Mouse (Mus musculus) kidney, adult 18-20 months (tissue): ENCODE measurements around the gene Galntl5.
"Not testable (repeated sequence)": the region's sequence is repeated elsewhere in the genome, so short reads cannot be mapped to it uniquely, and the experiment has no call there.

Experiments used
- DNase-seq: peaks from one replicate; pipeline ENCODE4 v3.0.0; 2021

Gene Galntl5

DNA sequence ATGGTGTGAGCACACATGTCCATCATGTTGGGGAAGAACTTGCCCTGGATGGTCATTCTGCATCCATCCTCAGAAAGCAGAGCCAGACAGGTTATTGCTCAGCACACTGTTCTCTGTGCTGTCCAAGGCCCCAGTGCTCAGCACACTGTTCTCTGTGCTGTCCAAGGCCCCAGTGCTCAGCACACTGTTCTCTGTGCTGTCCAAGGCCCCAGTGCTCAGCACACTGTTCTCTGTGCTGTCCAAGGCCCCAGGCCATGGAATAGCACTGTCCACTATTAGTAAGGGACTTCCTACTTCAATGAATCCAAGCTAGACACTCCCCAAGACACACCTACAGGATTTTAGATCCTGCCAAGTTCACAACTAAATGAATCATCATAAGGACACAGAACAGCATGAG, 32.0 kb downstream of the Galntl5 start:
- not testable (repeated sequence) for DNase-seq

GRCm38 (mm10) chr5:25215006-25215405, 33.7 kb downstream of the Galntl5 start:
- no peak for DNase-seq

DNA sequence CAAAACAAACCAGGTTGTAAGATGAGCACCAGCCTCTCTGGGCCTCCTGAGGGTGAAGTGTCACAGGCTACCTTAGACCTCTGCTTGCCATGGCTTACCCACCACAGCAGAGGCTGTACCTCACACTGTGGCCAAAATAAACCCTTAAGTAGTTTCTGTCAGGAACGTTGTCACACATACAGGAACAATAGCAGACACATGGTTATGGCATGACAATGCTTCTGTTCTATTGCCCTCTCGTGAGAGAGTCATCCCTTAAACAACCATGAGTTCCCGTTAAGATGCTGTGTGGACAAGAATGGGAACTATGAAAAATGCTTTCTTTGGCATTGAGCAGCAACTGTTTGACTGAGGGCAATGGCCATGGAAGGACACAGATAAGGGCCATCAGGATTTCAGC, 40.3 kb downstream of the Galntl5 start, which contains the start of gene Galnt11:
Gene Galnt11, plus strand, starts transcription at position 301 of the 400 bp plus-strand sequence.
- no peak for DNase-seq

DNA sequence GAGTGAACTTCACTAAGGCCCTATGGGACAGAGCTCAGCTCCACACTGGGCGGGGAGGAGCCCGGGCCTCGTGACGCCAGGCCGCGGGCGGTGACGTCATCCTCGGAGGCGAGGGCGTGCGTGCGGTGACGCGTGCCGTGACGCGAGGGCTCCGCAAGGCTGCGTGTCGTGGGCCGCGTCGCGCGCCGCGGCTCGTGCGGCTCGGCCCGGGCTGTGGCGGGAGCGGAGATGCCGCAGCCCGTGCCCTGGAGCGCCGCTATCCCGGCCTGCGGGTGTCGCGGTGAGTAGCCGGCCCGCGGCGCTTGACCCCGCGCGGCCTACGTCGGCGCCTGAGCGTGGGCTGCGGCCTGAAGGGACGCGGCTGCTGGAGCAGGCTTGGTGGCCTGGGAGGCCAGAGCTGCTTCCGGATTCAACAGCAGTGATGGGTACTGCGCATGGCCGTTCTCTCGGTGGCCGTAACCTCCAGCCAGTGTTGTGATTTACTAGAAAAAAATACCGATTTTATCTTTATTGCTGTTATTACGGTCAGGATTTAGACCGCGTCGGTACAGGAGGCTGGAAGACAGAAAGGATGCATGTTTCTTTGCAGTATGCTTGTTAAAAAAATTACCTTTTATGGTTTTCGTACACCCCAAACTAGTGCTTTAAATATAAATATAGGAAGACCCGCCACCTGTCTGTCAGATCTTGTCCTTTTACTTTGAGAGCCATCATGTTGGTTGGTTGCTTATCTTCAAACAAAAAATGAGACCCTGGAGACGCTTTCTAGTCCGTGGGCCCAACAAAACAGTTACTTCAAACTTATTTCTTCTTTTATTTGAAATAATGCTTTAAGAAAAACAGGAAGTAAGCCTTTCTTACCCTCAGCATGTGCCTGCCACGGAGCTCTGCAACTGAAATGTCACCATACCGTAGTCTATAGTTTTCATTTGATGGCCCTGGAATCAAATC, 41.8 kb downstream of the Galntl5 start, which contains the start of gene E130116L18Rik:
Gene E130116L18Rik, minus strand, starts transcription at position 402 of the 951 bp plus-strand sequence.
- DNase-seq: peak; percentile 91

GRCm38 (mm10) chr5:25224377-25224776, 43.1 kb downstream of the Galntl5 start:
- not testable (repeated sequence) for DNase-seq

DNA sequence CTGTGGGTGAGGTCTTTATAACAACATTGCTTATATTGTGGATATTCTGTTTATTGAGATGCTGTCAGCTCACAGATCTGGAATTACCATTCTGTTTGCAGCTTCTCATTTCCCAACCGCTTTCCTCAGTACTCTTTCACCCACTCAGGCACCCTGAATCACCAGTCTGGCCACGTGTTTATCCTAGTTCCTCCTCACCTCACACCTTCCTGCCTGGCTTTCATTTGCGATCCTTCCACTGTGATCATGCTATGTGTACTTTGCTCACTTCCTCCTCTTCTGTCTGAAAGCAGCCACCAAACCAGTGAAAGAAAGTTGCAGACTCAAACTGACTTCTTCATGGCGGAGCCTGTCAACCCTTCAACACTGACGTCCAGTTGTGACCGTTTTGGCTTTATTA, 61.8 kb downstream of the Galntl5 start:
- DNase-seq: peak; percentile 37

DNA sequence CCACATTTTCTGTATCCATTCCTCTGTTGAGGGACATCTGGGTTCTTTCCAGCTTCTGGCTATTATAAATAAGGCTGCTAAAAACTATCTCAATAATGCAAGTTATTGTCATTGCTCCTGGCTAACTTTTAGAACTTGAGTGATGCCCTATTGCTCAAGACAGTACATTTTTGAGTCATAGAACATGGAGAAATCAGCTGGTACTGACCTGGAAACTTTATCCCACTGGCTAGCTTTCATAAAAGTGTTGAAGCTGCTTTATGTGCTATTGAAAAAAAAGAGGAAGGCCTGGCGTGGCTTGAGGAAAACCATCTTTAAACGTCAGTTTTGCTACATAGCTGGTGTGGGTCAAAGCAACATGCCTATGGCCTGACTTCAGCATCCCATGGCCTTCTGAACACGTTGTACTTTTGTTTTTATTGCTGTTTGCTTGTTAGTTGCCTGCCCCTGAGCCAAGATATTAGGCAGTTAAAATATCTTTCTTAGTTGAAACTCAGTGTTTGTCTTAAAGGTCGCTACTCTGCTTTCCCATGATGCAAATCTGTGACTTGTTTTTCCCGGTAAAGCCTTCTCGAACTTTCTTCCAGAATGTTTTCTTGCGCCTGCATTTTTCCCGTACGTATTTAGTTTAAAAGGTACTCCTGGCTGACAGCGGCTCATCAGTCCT, 64.7 kb downstream of the Galntl5 start:
- DNase-seq: no peak

GRCm38 (mm10) chr5:25246473-25246865, 65.2 kb downstream of the Galntl5 start:
- no peak for DNase-seq

DNA sequence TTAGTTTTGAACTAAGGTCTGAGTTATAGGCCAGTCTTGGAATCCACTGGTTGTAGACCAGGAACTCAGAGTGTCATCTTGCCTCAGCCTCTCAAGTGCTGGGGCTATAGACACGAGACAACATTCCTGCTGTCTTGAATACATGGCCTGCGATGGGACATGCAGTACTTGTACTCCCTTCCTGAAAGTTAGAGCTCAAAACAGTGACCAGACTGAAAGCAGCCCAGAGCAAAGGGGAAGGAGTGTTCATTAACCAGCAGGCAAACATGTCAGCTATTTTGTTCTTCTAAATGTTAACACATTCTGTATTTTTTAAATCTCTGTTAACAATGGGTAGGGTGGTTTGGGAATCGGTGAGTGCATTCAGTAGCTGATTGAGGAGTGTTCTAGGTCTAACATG, 65.8 kb downstream of the Galntl5 start:
- DNase-seq: peak; percentile 67

DNA sequence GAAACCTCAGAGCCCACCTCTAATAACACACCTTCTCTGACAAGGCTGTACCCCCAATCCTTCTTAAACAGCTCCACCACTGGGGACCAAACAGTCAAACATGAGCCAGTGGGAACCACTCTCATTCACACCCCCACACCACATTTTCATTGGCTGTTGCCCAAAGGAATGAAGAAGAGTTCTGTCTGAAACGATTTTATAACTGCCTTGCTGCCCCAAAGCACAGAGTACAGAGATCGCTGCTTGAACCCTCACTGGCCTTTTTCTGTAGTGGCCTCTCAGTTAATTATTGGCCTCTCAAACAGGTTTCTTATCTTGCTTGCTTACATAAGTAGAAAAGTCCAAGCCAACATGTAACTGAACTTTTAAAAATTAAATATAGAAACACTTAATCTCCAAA, 71.2 kb downstream of the Galntl5 start:
- DNase-seq: peak; percentile 68

- DNase-seq: no peak
These were observed 71.7 kb downstream of the Galntl5 start for GRCm38 (mm10) chr5:25252825-25253544.

DNA sequence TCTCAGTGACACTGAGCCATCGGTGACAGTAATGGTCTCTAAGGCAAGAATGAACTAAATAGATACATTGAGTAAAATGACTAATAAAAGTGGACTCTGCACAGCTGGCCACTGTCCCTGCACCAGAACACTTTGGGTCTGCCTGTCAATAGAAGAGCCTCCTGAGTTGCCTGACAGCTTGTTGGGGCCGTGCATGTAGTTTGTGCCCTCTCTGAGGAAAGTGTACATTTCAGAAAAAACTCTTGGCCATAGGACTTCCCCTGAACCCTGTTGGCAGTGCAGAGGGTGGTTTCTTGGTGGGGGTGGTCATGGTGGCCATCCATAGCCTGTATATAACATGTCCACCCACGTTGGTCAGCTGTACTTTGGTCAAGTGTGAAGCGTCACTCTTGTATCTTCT, 73.2 kb downstream of the Galntl5 start:
- no peak for DNase-seq

DNA sequence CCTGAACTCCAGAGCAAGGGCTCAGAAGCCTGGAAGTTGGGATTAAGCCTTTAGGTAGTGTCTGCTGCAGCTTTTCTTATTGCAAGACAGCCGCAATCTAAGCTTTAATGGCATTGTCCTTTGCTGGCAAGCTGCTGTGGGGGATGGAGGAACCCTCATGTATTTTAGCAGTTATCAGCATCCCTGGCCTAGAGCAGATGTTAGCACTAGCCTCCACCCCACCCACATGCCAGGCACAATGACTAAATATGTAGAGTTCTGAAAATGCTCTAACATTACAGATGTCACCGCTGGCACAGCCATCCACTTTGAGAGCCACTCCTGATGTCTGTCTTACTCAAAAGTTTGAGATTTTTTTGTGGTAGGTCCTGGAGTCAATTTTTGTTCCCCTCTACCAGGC, 75.4 kb downstream of the Galntl5 start:
- no peak for DNase-seq

GRCm38 (mm10) chr5:25261452-25261851, 80.2 kb downstream of the Galntl5 start:
- DNase-seq: no peak

DNA sequence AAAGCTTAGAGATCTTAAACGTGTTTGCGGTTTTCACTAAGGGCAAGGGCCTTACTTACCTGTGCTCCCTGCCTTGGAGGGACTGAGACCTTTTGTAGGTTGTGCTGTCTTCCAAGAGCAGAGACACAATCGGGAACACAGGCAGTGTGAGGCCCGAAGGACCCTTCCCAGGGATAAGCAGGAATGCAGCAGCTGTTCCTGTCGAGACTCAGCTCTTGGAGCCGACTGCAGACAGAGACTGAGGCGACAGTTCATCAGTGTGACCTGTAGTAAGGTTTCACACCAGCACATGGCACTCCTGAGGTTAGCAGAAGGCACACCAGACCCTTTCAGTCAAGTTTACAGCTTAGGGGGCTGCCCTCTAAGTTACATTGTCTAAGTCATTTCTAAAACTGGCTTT, 81.0 kb downstream of the Galntl5 start:
- DNase-seq: no peak

GRCm38 (mm10) chr5:25268258-25268888, 87.1 kb downstream of the Galntl5 start:
- DNase-seq: no peak
